Mouse (Mus musculus): ENCODE results near the gene Otogl.

Otogl gene

GRCm38 (mm10) chr10:107719806-107720205, 192.1 kb downstream of the Otogl start, which contains the start of gene Ptprq:
Ptprq (minus strand) TSS chr10:107720051.
- in situ Hi-C loops (cut with MboI, MseI) = no loop called here
